Mouse (Mus musculus): ENCODE measurements around the gene Rita1. TPM values are rescaled to one million over a fixed set of nuclear protein-coding genes. Genes with fewer than 3 reads are reported as not detected.

Gene Rita1
- polyA plus RNA-seq, 1 experiment: 13.0 TPM

DNA sequence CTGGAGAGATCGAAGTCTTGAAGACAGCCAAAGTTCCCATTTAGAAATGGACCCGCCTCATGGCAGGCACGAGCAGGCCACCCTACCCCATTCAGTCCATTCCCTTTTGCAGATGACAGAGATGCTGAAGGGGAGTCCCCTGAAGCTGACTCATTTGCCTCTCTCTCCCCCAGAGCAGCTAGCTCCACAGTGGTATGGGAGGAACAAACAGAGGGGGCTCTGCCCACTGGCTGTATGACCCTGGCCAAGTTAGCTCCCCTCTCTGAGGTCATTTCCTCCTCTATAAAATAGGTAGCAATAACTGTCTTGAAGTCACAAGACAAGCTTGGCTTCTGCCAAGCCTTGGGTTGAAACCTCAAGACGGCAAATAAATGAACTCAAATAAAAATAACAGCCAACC is 28.9 kb downstream of the Rita1 start:
- H3K4me3 ChIP-seq (ENCODE audit: low read depth, low read length): no peak overlapping the region
- H3K9me3 ChIP-seq (replicated peaks; ENCODE audit: control insufficient read depth, insufficient read depth, low read length, poor library complexity, severe bottlenecking): no peaks in the 10 kb centered on the region
- no peak for TF ChIP-seq CTCF (IDR thresholded peaks at IDR 0.05; ENCODE audit: low read depth, low read length)
- no peak for TF ChIP-seq EP300 (IDR thresholded peaks at IDR 0.05; ENCODE audit: insufficient read depth, low read depth, low read length)
- TF ChIP-seq POLR2A (IDR thresholded peaks at IDR 0.05; ENCODE audit: insufficient read depth, low read length): no peak
- H3K27me3 ChIP-seq (ENCODE audit: control insufficient read depth, insufficient read depth, low read length, poor library complexity, severe bottlenecking): no peaks in the 10 kb centered on the region
- no peaks in the 10 kb centered on the region for H3K36me3 ChIP-seq (ENCODE audit: control insufficient read depth, insufficient read depth, low read length, poor library complexity, severe bottlenecking)
- peaks cover 5% of the 10 kb centered on the region for H3K4me1 ChIP-seq (ENCODE audit: control insufficient read depth, insufficient read depth, low read length)
- H3K27ac ChIP-seq (ENCODE audit: insufficient read depth, low read length): no peak overlapping the region
- no peak overlapping the region for H3K9ac ChIP-seq (ENCODE audit: low read depth, poor library complexity, severe bottlenecking)

DNA sequence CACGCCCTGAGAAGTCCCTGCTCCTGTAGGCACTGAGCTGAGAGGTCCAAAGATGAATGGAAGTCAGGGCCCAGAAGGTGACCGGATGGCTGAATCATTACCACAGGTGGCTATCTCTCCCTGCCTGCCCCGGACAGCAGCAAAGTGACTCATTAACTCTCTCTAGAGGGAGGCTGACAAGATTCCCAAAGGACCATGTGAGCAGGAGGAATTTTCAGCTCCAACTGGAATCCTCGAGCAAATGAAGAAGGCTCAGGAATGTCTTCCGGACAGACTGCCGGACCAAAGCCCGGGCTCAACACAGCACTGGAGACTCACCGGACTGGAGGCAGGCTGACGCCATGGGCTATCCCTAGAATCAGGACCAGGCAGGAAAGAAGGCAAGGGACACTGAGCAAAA is 30.4 kb downstream of the Rita1 start:
- TF ChIP-seq CTCF (IDR thresholded peaks at IDR 0.05; ENCODE audit: low read depth, low read length): no peak
- no peak for TF ChIP-seq EP300 (IDR thresholded peaks at IDR 0.05; ENCODE audit: insufficient read depth, low read depth, low read length)
- no peak for TF ChIP-seq POLR2A (IDR thresholded peaks at IDR 0.05; ENCODE audit: insufficient read depth, low read length)
- H3K4me3 ChIP-seq (ENCODE audit: low read depth, low read length): no peak overlapping the region
- no peaks in the 10 kb centered on the region for H3K9me3 ChIP-seq (replicated peaks; ENCODE audit: control insufficient read depth, insufficient read depth, low read length, poor library complexity, severe bottlenecking)
- H3K27me3 ChIP-seq (ENCODE audit: control insufficient read depth, insufficient read depth, low read length, poor library complexity, severe bottlenecking): no peaks in the 10 kb centered on the region
- peaks cover 9% of the 10 kb centered on the region for H3K4me1 ChIP-seq (ENCODE audit: control insufficient read depth, insufficient read depth, low read length)
- no peaks in the 10 kb centered on the region for H3K36me3 ChIP-seq (ENCODE audit: control insufficient read depth, insufficient read depth, low read length, poor library complexity, severe bottlenecking)
- no peak overlapping the region for H3K27ac ChIP-seq (ENCODE audit: insufficient read depth, low read length)
- no peak overlapping the region for H3K9ac ChIP-seq (ENCODE audit: low read depth, poor library complexity, severe bottlenecking)

DNA sequence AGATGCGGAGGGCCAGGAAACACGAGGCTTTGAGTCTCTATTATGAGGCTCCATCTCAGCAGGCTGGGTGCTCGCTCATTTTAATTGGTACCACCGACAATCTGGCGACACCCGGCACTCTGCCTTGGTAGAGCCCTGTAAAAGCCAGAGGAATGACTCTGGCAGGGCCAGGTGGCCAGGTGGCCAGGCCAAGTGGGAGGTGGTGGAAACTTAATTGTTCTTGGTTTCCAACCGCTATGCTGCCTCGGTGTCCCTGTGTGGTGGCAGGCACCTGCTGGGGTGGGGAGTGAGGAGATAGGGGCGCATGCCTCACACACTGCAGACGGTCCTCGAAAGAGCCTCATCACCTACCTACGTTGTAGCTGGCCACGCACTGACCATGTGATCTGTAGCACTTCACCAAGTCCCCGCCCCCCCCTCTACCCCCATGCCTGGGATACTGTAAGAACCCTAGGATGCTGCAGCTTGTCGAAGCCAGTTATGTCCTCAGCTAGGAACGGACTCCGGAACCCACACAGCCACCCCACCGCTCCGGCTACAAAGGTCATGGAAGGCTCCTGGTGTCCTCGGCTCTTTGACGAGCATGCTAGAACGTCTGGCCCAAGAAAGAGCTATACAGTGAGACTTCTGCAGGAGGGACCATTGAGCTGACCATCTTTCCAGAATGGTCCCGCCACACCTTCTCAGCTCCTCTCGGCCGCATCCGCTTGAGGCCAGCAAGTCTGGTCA is 32.3 kb downstream of the Rita1 start:
- no peaks in the 10 kb centered on the region for H3K36me3 ChIP-seq (ENCODE audit: control insufficient read depth, insufficient read depth, low read length, poor library complexity, severe bottlenecking)
- H3K27ac ChIP-seq (ENCODE audit: insufficient read depth, low read length): no peak overlapping the region
- no peak overlapping the region for H3K4me3 ChIP-seq (ENCODE audit: low read depth, low read length)
- TF ChIP-seq CTCF (IDR thresholded peaks at IDR 0.05; ENCODE audit: low read depth, low read length) (no peak), EP300 (IDR thresholded peaks at IDR 0.05; ENCODE audit: insufficient read depth, low read depth, low read length) (no peak), POLR2A (IDR thresholded peaks at IDR 0.05; ENCODE audit: insufficient read depth, low read length) (no peak)
- no peaks in the 10 kb centered on the region for H3K27me3 ChIP-seq (ENCODE audit: control insufficient read depth, insufficient read depth, low read length, poor library complexity, severe bottlenecking)
- H3K9ac ChIP-seq (ENCODE audit: low read depth, poor library complexity, severe bottlenecking): no peak overlapping the region
- no peaks in the 10 kb centered on the region for H3K9me3 ChIP-seq (replicated peaks; ENCODE audit: control insufficient read depth, insufficient read depth, low read length, poor library complexity, severe bottlenecking)
- H3K4me1 ChIP-seq (ENCODE audit: control insufficient read depth, insufficient read depth, low read length): peaks cover 9% of the 10 kb centered on the region

DNA sequence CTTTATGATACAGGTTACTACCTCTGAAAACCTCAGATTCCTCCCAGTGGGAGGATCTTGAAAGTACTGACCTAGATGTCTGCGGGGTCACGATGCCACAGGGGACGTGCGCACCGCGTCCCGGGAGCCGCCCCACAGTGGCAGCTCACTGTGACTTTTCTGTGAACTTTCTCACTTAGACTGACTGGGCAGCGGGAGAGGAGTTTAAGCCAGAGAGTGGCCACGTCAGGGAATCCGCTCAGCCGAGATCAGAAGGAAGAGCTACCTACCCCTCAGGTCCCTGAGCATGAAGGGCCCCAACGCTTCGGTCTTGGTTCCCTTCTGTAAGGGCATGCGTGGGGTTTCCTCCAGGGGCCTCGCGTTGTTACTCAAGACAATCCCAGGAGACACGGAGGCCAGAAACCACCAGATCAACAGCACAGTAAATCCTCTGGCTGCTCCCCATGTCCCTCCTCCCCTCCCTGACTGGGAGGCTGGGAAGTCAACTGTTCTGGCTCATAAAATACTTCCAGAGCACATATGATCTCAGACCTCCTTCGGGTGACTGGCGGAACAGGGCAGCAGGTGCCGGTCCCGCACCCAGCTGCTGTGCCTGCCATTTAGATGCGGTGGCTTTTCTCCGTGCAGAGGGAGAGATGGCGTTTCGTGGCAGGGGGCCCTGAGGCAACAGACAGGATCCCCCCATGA is 33.0 kb downstream of the Rita1 start:
- no peak for TF ChIP-seq EP300 (IDR thresholded peaks at IDR 0.05; ENCODE audit: insufficient read depth, low read depth, low read length)
- no peak for TF ChIP-seq CTCF (IDR thresholded peaks at IDR 0.05; ENCODE audit: low read depth, low read length)
- TF ChIP-seq POLR2A (IDR thresholded peaks at IDR 0.05; ENCODE audit: insufficient read depth, low read length): no peak
- no peak overlapping the region for H3K4me3 ChIP-seq (ENCODE audit: low read depth, low read length)
- H3K27ac ChIP-seq (ENCODE audit: insufficient read depth, low read length): no peak overlapping the region
- no peaks in the 10 kb centered on the region for H3K9me3 ChIP-seq (replicated peaks; ENCODE audit: control insufficient read depth, insufficient read depth, low read length, poor library complexity, severe bottlenecking)
- peaks cover 9% of the 10 kb centered on the region for H3K4me1 ChIP-seq (ENCODE audit: control insufficient read depth, insufficient read depth, low read length)
- H3K27me3 ChIP-seq (ENCODE audit: control insufficient read depth, insufficient read depth, low read length, poor library complexity, severe bottlenecking): no peaks in the 10 kb centered on the region
- H3K9ac ChIP-seq (ENCODE audit: low read depth, poor library complexity, severe bottlenecking): no peak overlapping the region
- no peaks in the 10 kb centered on the region for H3K36me3 ChIP-seq (ENCODE audit: control insufficient read depth, insufficient read depth, low read length, poor library complexity, severe bottlenecking)

DNA sequence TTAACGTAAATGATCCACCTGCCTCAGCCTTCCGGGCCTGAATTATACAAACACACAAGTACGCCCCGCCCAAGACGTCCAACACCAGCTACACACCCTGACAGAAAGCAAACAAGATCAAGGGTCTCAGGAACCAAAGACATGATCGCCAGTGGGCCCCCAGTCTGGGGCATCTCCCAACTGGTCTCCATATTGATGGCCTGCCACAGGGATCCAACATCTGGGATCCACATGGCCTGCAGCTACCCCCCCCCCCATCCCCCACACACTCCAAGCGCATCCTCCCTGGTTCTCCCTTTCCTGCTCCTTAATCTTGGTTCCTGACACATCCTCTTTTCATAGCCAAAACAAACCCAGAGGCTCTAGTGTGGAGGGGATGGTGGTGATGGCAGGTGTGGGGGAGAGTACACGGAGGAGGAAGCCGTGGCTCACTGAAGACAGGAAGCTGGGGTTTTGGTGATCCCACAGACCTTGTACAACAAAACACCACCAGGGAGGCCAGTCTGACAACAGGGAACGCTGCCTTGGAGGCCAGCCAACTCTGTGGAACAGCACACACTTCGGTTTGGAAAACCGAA is 33.8 kb downstream of the Rita1 start:
- H3K36me3 ChIP-seq (ENCODE audit: control insufficient read depth, insufficient read depth, low read length, poor library complexity, severe bottlenecking): no peaks in the 10 kb centered on the region
- TF ChIP-seq CTCF (IDR thresholded peaks at IDR 0.05; ENCODE audit: low read depth, low read length) (no peak), EP300 (IDR thresholded peaks at IDR 0.05; ENCODE audit: insufficient read depth, low read depth, low read length) (no peak), POLR2A (IDR thresholded peaks at IDR 0.05; ENCODE audit: insufficient read depth, low read length) (no peak)
- H3K9ac ChIP-seq (ENCODE audit: low read depth, poor library complexity, severe bottlenecking): no peak overlapping the region
- H3K27ac ChIP-seq (ENCODE audit: insufficient read depth, low read length): no peak overlapping the region
- peaks cover 9% of the 10 kb centered on the region for H3K4me1 ChIP-seq (ENCODE audit: control insufficient read depth, insufficient read depth, low read length)
- H3K4me3 ChIP-seq (ENCODE audit: low read depth, low read length): no peak overlapping the region
- H3K27me3 ChIP-seq (ENCODE audit: control insufficient read depth, insufficient read depth, low read length, poor library complexity, severe bottlenecking): no peaks in the 10 kb centered on the region
- H3K9me3 ChIP-seq (replicated peaks; ENCODE audit: control insufficient read depth, insufficient read depth, low read length, poor library complexity, severe bottlenecking): no peaks in the 10 kb centered on the region
